Mouse (Mus musculus) intestine, postnatal 0 days (tissue): ENCODE data around the gene Rpl29. TPM values are rescaled to one million over a fixed set of nuclear protein-coding genes. Genes with fewer than 3 reads are reported as not detected.

Experiments used
- ATAC-seq: fragments of 200-750 bp; cut with Nextera tagmentation; 2 replicates; pipeline ENCODE4 v1.8.0; 2017; ENCODE audit warnings: mild to moderate bottlenecking, moderate TSS enrichment, moderate library complexity
- H3K27ac ChIP-seq: fragments of 300-500 bp; sonication (generic); 2 replicates; pipeline ENCODE4 v1.5.1; 2014; ENCODE audit warnings: mild to moderate bottlenecking, low read depth, low read length, moderate library complexity
- H3K27me3 ChIP-seq: fragments of 300-500 bp; sonication (generic); replicated peaks from 2 replicates; pipeline ENCODE4 v1.6.1; 2014; ENCODE audit warnings: low read length, mixed read lengths; ENCODE audit not compliant: control insufficient read depth, insufficient read depth
- H3K36me3 ChIP-seq: fragments of 300-500 bp; sonication (generic); 2 replicates; pipeline ENCODE4 v1.6.1; 2014; ENCODE audit warnings: mild to moderate bottlenecking, moderate library complexity; ENCODE audit not compliant: control insufficient read depth, insufficient read depth
- H3K4me1 ChIP-seq: fragments of 300-500 bp; sonication (generic); replicated peaks from 2 replicates; pipeline ENCODE4 v1.6.1; 2014; ENCODE audit warnings: antibody characterized with exemption, low read length, mixed read lengths; ENCODE audit not compliant: control insufficient read depth, insufficient read depth
- H3K4me2 ChIP-seq: fragments of 300-500 bp; sonication (generic); replicated peaks from 2 replicates; pipeline ENCODE4 v1.6.1; 2014; ENCODE audit warnings: low read depth, mild to moderate bottlenecking, moderate library complexity
- H3K4me3 ChIP-seq: fragments of 300-500 bp; sonication (generic); 2 replicates; pipeline ENCODE4 v1.5.1; 2014; ENCODE audit warnings: low read depth, low read length
- H3K9ac ChIP-seq: fragments of 300-500 bp; sonication (generic); 2 replicates; pipeline ENCODE4 v1.6.1; 2014; ENCODE audit warnings: mild to moderate bottlenecking, low read depth, low read length
- H3K9me3 ChIP-seq: fragments of 300-500 bp; sonication (generic); 2 replicates; pipeline ENCODE4 v1.6.1; 2016; ENCODE audit warnings: mixed run types; ENCODE audit not compliant: control insufficient read depth
- CTCF ChIP-seq: sonication (generic); IDR thresholded peaks from 2 replicates; pipeline ENCODE4 v1.5.1; 2016; ENCODE audit warnings: low read depth, mild to moderate bottlenecking, control low read depth, antibody characterized with exemption, moderate library complexity
- WGBS: fragments of 180-500 bp; shearing (Covaris S2); extraction: QIAGEN DNeasy Blood & Tissue Kit; methylation state at CpG from one replicate; pipeline ENCODE4 v1.1.7; 2014; 5-methylcytosine and 5-hydroxymethylcytosine counted together
- polyA plus RNA-seq: library from polyadenylated mRNA; unstranded; fragments of >200 nt; fragmentation: Nextera tagmentation; extraction: Ambion mirVana; gene quantifications from 2 replicates; pipeline ENCODE4 v1.2.1, GENCODE M21; 2015

The Rpl29 gene
- polyA plus RNA-seq, 1 experiment from 2014 or later: 575 TPM

DNA sequence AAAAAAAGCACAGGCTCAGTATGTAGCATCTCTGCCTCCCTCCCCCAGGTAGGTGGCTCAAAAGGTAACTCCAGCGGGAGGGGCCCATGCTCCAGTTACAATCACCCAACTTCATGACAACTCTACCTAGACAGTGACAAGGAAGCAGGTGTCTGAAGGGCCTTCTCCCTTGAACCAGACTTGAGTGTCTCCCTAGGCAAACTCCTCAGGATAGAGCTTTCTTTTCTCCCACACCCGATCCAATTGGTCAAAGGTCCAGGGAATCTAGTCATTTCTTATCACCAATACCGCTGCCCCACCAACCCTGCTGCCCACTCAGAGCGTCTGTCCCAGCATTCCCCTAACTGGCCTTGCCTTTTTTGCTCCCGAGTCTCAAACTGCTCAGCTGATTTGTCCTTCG, 37.5 kb downstream of the Rpl29 start:
- Histone ChIP-seq H3K9ac (no peak overlapping the region), H3K36me3 (no peaks in the 10 kb centered on the region; the same call in 1 of the 2 replicates), H3K27me3 (peaks cover 19% of the 10 kb centered on the region; the same call in 1 of the 2 replicates), H3K4me1 (no peaks in the 10 kb centered on the region), H3K4me3 (no peak overlapping the region), H3K4me2 (no peak overlapping the region), H3K9me3 (no peaks in the 10 kb centered on the region), H3K27ac (no peak overlapping the region)
- no peak for ATAC-seq
- no peak for TF ChIP-seq CTCF
- WGBS: 78% methylated on average over 6 of the region's 6 CpGs

DNA sequence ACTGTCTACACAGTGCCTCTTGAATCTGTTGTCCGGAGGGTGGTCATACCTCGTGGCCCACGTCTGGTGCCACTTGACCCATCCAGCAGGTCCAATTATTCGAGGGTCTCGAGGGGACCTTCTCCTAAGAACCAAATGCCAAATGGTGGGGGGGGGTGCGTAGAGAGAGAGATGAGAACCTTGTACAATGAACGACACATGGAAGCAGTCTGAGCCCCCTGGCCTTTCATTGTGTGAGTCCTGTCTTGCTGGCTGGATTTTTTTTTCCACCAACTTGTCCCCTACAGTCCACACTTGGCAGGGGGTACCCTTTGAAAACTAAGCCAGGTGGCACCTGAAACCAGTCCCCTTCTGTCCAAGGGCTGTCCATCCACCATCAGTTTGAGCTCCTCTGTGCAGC, 38.5 kb downstream of the Rpl29 start:
- Histone ChIP-seq H3K27ac (no peak overlapping the region), H3K4me2 (no peak overlapping the region), H3K4me3 (no peak overlapping the region), H3K36me3 (no peaks in the 10 kb centered on the region; the same call in 1 of the 2 replicates), H3K9ac (no peak overlapping the region), H3K27me3 (peaks cover 19% of the 10 kb centered on the region; the same call in 1 of the 2 replicates), H3K4me1 (no peaks in the 10 kb centered on the region), H3K9me3 (no peaks in the 10 kb centered on the region)
- ATAC-seq: no peak
- 93% methylated on average over 7 of the region's 7 CpGs for WGBS
- TF ChIP-seq CTCF: no peak

DNA sequence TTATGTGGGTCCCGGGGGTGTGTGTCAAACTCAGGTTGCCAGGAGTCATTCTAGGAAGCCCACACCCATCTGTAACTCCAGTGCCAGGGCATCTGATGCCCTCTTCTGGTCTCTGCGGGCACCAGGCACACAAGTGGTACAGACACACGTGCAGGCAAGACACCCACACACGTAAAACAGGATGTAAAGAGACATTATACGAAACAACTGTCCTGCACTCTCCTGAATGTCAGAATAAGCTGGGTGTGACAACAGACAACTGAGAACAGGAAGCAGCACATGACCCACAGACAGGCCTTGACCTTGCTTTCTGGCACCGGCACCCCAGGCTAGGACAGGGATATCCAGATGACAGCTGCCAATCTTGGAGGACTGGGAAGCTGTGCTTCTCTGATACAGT, 40.1 kb downstream of the Rpl29 start:
- no peak overlapping the region for H3K4me2 ChIP-seq
- ATAC-seq: no peak
- H3K36me3 ChIP-seq: no peaks in the 10 kb centered on the region; the same call in 1 of the 2 replicates
- no peaks in the 10 kb centered on the region for H3K9me3 ChIP-seq
- WGBS: 62% methylated on average over 6 of the region's 6 CpGs
- H3K27me3 ChIP-seq: peaks cover 19% of the 10 kb centered on the region; the same call in 1 of the 2 replicates
- TF ChIP-seq CTCF: 0 out of 2 replicates have a peak, but pooled peaks have one; percentile 16
- no peak overlapping the region for H3K27ac ChIP-seq
- H3K4me1 ChIP-seq: no peaks in the 10 kb centered on the region; the same call in 1 of the 2 replicates
- no peak overlapping the region for H3K9ac ChIP-seq
- no peak overlapping the region for H3K4me3 ChIP-seq

DNA sequence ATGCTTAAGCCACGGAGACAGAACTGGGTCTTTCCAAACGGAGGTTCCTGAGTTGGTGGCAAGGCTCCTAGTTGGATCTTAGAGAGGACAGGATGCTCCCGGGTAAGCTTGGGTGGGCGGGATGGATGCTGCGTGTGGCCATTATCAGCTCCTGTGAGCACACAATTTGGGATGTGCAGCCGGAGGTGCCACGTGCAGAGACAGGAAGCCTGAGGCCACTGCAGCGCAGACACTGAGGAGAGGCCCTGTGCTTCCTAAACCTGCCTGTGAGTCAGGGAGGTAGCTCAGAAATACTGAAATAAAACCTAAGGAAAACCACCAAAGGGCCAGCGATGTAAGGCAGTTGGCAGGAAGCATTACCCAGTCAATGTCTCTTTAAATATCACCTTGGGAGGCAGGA, 40.5 kb downstream of the Rpl29 start:
- no peaks in the 10 kb centered on the region; the same call in 1 of the 2 replicates for H3K36me3 ChIP-seq
- H3K9ac ChIP-seq: no peak overlapping the region
- TF ChIP-seq CTCF: no peak
- no peaks in the 10 kb centered on the region for H3K9me3 ChIP-seq
- WGBS: 77% methylated on average over 9 of the region's 9 CpGs
- ATAC-seq: no peak
- H3K4me2 ChIP-seq: no peak overlapping the region
- H3K27me3 ChIP-seq: peaks cover 14% of the 10 kb centered on the region; the same call in 1 of the 2 replicates
- no peak overlapping the region for H3K4me3 ChIP-seq
- no peak overlapping the region for H3K27ac ChIP-seq
- no peaks in the 10 kb centered on the region; the same call in 1 of the 2 replicates for H3K4me1 ChIP-seq

DNA sequence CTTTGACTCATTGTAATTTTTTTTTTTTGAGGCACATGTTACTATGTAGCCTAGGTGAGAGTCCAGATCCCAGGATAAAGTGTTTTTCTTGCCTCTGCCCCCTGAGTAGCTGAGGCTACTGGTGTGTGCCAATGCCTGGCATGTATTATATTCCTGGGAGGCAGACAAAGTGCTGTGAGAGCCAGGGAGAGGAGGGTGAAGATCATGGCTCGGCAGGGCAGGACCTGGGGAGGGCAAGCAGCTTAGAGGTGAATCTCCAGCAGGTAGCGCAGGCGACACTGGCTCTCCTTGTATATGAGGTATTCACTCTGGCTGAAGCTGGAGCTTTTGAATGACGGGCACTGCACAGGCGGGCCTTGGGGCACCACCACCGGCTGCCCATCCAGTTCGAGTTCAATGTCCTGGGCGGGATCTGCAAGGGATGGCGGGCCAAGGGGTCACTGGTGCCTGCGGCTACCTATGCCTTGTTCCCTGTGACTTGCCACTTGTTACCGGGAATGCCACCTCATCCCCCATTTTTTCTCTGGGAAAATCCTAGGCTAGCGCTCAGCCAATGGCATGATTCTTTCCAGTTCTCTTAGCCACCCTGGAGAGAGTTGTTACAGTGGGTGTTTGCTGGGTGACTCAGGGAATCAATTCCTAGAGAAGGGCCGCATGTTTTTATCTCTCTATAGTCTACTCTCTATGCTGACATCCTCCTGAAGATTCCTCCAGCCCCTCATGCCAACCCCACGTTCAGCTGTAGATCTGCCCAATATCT, 41.9 kb downstream of the Rpl29 start:
- Histone ChIP-seq H3K4me1 (peaks cover 5% of the 10 kb centered on the region), H3K9me3 (no peaks in the 10 kb centered on the region), H3K4me3 (no peak overlapping the region), H3K36me3 (no peaks in the 10 kb centered on the region; the same call in 1 of the 2 replicates), H3K27me3 (peaks cover under 1% of the 10 kb centered on the region; the same call in 1 of the 2 replicates), H3K9ac (no peak overlapping the region), H3K4me2 (peak overlapping the region; percentile 50; the same call in 1 of the 2 replicates), H3K27ac (no peak overlapping the region)
- WGBS: 74% methylated on average over 14 of the region's 14 CpGs
- no peak for ATAC-seq
- TF ChIP-seq CTCF: no peak

DNA sequence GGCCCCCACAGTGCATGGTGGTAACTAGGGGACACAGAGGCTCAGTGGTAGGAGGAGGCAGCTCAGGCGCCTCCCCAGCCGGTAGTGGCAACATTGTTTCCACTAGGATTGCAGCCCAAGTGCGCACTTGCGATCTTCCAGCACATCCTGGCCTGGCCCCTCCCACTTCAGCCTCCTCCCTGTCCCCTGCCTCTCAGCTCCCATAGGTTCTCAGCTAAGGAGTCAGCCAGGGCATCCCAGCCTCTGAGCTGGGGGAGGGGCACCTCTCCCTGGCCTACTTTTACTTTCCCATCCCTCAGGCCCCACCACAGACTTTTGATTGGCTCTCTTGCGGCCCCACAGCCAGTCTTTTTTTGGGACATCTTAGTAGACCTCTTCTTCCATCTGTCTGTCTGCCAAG, 42.6 kb downstream of the Rpl29 start:
- Histone ChIP-seq H3K4me3 (no peak overlapping the region), H3K36me3 (no peaks in the 10 kb centered on the region; the same call in 1 of the 2 replicates), H3K9ac (no peak overlapping the region), H3K4me2 (peak overlapping the region; percentile 50; the same call in 1 of the 2 replicates), H3K4me1 (peaks cover 8% of the 10 kb centered on the region), H3K9me3 (no peaks in the 10 kb centered on the region), H3K27me3 (no peaks in the 10 kb centered on the region), H3K27ac (no peak overlapping the region)
- no peak; the same call in 1 of the 2 replicates for ATAC-seq
- no peak; the same call in 1 of the 2 replicates for TF ChIP-seq CTCF
- 25% methylated on average over 5 of the region's 5 CpGs for WGBS
